Mouse (Mus musculus) lung, adult 18-20 months (tissue): ENCODE measurements around the gene Ap1b1.

Source experiments
- DNase-seq, 2 experiments: peaks; one replicate each; pipeline ENCODE4 v3.0.0; 2022; ENCODE audit warnings: mixed read lengths in 2 of 2

Ap1b1 gene

GRCm38 (mm10) chr11:4986695-4987486 lies at the start of gene Ap1b1:
Gene Ap1b1, plus strand, starts transcription at chr11:4986824.
- DNase-seq, result peak; percentile 91 to 94

- DNase-seq, result no peak
Observed at GRCm38 (mm10) chr11:4946530-4946929, 40.1 kb upstream of the Ap1b1 start.

GRCm38 (mm10) chr11:4946947-4947812 lies 39.4 kb upstream of the Ap1b1 start:
- peak; percentile 34 to 45 for DNase-seq

- DNase-seq, result no peak
Observed at GRCm38 (mm10) chr11:4947813-4948174, 38.8 kb upstream of the Ap1b1 start, which contains the start of gene Nefh. Gene Nefh, minus strand, starts transcription at chr11:4948064.

- DNase-seq, result no peak
Observed at GRCm38 (mm10) chr11:4948792-4949191, 37.8 kb upstream of the Ap1b1 start.

- DNase-seq, result peak; percentile 8 to 10
Observed at GRCm38 (mm10) chr11:4949256-4950044, 37.2 kb upstream of the Ap1b1 start.

GRCm38 (mm10) chr11:4953401-4953800 lies 33.2 kb upstream of the Ap1b1 start:
- DNase-seq, result no peak

GRCm38 (mm10) chr11:4953918-4954317 lies 32.7 kb upstream of the Ap1b1 start:
- peak in 1 of 2 experiments; percentile 19 for DNase-seq

GRCm38 (mm10) chr11:4963099-4963808 lies 23.4 kb upstream of the Ap1b1 start:
- DNase-seq, result no peak

- DNase-seq, result no peak
Observed at GRCm38 (mm10) chr11:4966325-4966724, 20.3 kb upstream of the Ap1b1 start.

- DNase-seq, result no peak
Observed at GRCm38 (mm10) chr11:4966888-4967287, 19.7 kb upstream of the Ap1b1 start.

GRCm38 (mm10) chr11:4967549-4967948 lies 19.1 kb upstream of the Ap1b1 start:
- DNase-seq, result no peak

GRCm38 (mm10) chr11:4968376-4968775 lies 18.2 kb upstream of the Ap1b1 start:
- DNase-seq, result no peak

- DNase-seq, result peak; percentile 49 to 58
Observed at GRCm38 (mm10) chr11:4972967-4973870, 13.4 kb upstream of the Ap1b1 start.

GRCm38 (mm10) chr11:4973871-4974256 lies 12.8 kb upstream of the Ap1b1 start:
- no peak for DNase-seq

GRCm38 (mm10) chr11:4974376-4975122 lies 12.1 kb upstream of the Ap1b1 start:
- peak; percentile 33 to 57 for DNase-seq

- DNase-seq, result peak; percentile 60 to 74
Observed at GRCm38 (mm10) chr11:4975623-4976022, 11.0 kb upstream of the Ap1b1 start.

GRCm38 (mm10) chr11:4983010-4983409 lies 3.6 kb upstream of the Ap1b1 start:
- no peak for DNase-seq

- DNase-seq, result no peak
Observed at GRCm38 (mm10) chr11:4983538-4983937, 3.1 kb upstream of the Ap1b1 start.

- peak in 1 of 2 experiments; percentile 19 for DNase-seq
Observed at GRCm38 (mm10) chr11:4984249-4984648, 2.4 kb upstream of the Ap1b1 start.
